Mouse (Mus musculus) embryonic stem cell, embryonic (primary cell): ENCODE data around the gene Prps1l1.

Experiments
- CTCF ChIA-PET, 4 experiments: fragments of 300-600 bp in 2 of 4; fragments of 350-600 bp in 2 of 4; sonication (Branson Sonifier 250); formaldehyde crosslinking; loops; one replicate each; lab custom pipeline; 2022; ENCODE audit warnings: inconsistent platforms in 2 of 4; lab: Charles Lee
- POLR2A ChIA-PET, 4 experiments: fragments of 300-600 bp in 2 of 4; fragments of 350-600 bp in 2 of 4; sonication (Branson Sonifier 250); formaldehyde crosslinking; loops; one replicate each; lab custom pipeline; 2022; ENCODE audit warnings: antibody characterized with exemption in 4 of 4, inconsistent platforms in 1 of 4; lab: Charles Lee

The Prps1l1 gene

GRCm38 (mm10) chr12:34984461-34984860 lies at the start of gene Prps1l1:
TSS of gene Prps1l1 (plus strand) at chr12:34984761.
- CTCF ChIA-PET, result no interaction called here
- POLR2A ChIA-PET, result interaction anchor here in 1 of 4 experiments (0.7 kb wide), 1 partner anchor 746 kb away, joined by 3 read pairs; no protein-coding TSS in a partner anchor

- ChIA-PET POLR2A (interaction anchor here in 1 of 4 experiments (0.6 kb wide), 1 partner anchor 217 kb away, joined by 3 read pairs; no protein-coding TSS in a partner anchor), CTCF (no interaction called here)
These were observed 46.6 kb upstream of the Prps1l1 start for GRCm38 (mm10) chr12:34937918-34938317.

GRCm38 (mm10) chr12:34949066-34949706 lies 35.4 kb upstream of the Prps1l1 start:
- ChIA-PET POLR2A (no interaction called here), CTCF (no interaction called here)

- CTCF ChIA-PET, result no interaction called here
- POLR2A ChIA-PET, result no interaction called here
These were observed 8.6 kb upstream of the Prps1l1 start for GRCm38 (mm10) chr12:34975991-34976390.

- CTCF ChIA-PET, result no interaction called here
- POLR2A ChIA-PET, result no interaction called here
These were observed 1.3 kb downstream of the Prps1l1 start for GRCm38 (mm10) chr12:34985865-34986264.

GRCm38 (mm10) chr12:34989537-34990200 lies 5.1 kb downstream of the Prps1l1 start:
- POLR2A ChIA-PET, result no interaction called here
- CTCF ChIA-PET, result no interaction called here

DNA sequence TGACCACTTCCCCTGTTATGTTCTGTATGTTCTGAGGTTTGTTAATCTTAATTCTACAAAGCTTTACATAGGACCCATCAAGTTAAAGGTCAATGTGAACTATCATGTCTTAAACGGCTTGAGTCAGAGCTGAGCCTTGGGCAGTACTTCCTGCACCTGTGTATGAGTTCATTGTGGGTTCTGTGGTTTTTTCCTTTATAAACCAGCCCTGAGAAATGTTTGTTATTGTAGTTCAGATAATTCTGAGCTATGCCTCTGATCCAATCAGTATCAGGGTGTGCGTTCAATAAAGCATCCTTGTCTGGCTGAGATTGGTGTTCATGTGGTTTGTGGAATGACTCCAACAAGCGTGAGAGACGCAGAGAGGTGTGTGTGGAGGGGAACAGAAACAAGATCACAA lies 5.8 kb downstream of the Prps1l1 start:
- ChIA-PET CTCF (no interaction called here), POLR2A (no interaction called here)

DNA sequence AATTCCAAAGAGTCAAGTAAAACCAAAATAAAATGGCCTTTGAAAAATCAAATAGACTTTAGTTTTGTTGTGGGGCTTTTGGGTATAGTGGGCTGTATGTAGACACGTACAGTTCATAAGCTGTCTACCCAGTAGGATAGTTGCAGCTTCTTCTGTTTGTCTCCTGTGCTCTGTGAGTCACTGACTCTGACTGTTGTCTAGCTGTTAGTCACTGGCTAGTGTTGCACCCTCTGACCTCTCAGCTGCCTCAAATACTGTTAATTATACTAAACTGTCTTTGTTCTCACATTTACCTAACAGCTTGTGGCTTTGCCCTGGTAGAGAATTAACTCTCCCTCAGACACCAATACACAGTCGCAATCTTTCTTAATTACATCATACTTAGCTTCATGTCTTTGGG lies 7.3 kb downstream of the Prps1l1 start:
- CTCF ChIA-PET, result no interaction called here
- POLR2A ChIA-PET, result interaction anchor here in 1 of 4 experiments (0.7 kb wide), 1 partner anchor 851 kb away, joined by 3 read pairs; no protein-coding TSS in a partner anchor

DNA sequence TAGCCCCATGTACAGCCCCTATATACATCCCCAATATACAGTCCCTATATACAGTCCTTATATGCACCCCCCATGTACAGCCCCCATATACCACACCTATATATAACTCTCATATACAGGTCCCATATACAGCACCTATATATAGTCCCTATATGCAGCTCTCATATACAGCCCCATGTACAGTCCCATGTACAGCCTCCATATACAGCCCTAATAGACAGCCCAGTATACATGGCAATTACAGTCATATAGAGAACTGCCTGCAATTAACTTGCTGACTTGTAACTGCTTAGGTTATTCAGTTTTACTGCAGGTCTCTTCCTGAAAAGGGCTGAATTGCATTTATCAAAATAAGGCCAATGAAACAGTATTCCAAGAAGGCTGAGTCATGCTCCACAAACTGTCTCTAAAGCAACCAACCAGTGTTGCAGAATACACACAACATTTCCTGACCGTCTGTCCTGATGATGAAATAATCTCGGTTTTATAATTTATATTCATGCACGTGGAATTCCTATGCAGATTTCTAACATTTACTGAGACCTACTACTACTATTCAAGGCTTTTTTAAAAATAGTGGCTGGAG lies 13.1 kb downstream of the Prps1l1 start:
- ChIA-PET CTCF (no interaction called here), POLR2A (no interaction called here)

GRCm38 (mm10) chr12:34998778-34999467 lies 14.4 kb downstream of the Prps1l1 start:
- POLR2A ChIA-PET, result no interaction called here
- CTCF ChIA-PET, result no interaction called here

- POLR2A ChIA-PET, result no interaction called here
- CTCF ChIA-PET, result no interaction called here
These were observed 15.8 kb downstream of the Prps1l1 start for GRCm38 (mm10) chr12:35000323-35000722.

DNA sequence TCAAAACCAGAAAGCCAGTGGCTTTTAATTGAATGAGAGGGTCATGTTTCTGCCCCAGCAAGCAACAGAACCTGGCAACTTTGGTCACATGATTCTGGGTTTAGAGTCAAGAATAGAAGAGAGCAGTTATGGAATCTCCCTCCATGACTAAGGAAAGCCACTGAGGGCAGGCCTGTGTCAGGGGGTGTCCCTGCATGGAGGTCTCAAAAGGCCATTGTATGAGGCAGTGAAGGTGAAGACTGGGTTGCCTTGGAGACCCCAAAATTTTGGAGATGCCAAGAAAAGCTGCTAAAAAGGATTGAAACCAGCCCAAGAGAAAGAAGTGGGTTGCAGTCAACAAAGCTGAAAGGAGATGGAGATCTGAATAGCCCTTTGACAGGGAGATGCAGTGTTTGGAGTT lies 21.2 kb downstream of the Prps1l1 start:
- CTCF ChIA-PET, result interaction anchor here in 2 of 4 experiments (0.6 to 0.7 kb wide), 2 partner anchors 509 to 1267 kb away, joined by 3 to 5 read pairs; no protein-coding TSS in a partner anchor
- POLR2A ChIA-PET, result interaction anchor here in 1 of 4 experiments (0.7 kb wide), 1 partner anchor 8 kb away, joined by 3 read pairs; no protein-coding TSS in a partner anchor

GRCm38 (mm10) chr12:35007851-35008250 lies 23.3 kb downstream of the Prps1l1 start:
- CTCF ChIA-PET, result no interaction called here
- POLR2A ChIA-PET, result no interaction called here

DNA sequence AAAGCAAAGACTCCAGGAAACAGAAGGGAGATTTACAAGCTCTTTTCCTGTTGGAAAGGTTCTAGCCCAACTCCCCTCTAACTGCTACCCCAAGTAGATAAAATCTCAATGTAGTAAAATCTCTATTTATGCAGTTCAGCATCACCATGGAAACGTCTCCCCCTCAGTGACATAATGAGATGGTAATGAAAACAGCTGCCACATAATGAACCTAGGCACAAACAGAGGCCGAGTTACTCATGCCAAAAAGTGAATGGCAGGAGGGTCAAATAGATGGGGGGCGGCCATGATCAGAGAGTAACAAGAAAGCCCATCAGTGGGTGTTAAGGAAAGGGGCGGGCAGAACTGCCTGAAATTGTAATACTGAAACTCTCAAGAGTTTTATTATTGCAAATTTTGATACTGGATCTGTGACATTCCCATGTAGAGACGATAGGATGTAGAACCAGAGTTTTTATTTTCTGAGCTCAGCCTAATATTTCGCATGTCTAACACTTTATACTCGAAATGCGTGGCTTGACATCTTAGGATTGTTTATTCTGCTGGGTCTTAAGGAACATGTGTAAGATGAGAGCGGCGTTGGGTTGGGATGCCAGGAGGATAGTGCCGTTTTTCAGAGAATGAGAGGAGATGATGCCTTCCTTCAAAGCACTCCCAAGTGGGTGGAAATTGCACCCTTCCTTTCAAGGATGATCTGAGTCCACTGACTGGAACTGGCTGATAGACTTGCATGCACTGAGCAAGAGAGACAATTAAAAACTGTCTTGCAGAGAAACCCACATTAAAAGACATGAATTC lies 24.0 kb downstream of the Prps1l1 start:
- ChIA-PET POLR2A (no interaction called here), CTCF (no interaction called here)

GRCm38 (mm10) chr12:35011462-35011861 lies 26.9 kb downstream of the Prps1l1 start:
- ChIA-PET POLR2A (interaction anchor here in 1 of 4 experiments (0.6 kb wide), 1 partner anchor 103 kb away, joined by 3 read pairs; no protein-coding TSS in a partner anchor), CTCF (no interaction called here)

DNA sequence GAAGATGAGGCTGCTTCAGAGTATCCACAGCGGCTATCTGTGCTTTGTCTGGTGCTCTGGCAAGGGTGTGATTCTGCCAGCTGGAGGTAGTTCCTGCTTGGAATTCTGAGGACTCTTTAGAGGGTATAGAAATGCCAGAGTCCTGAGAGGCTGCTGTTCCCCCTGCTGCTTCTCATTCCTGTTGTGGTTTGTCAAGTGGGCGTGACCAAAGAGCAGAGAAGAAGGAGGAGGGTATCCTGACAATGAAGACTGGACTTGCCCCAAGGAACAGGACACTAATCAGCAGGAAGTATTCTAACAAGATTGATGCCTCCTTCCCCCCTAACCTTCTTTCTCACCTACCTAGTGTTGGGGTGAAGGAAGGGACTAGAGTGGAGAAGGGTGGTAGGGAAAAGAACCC lies 29.4 kb downstream of the Prps1l1 start:
- ChIA-PET POLR2A (no interaction called here), CTCF (no interaction called here)

DNA sequence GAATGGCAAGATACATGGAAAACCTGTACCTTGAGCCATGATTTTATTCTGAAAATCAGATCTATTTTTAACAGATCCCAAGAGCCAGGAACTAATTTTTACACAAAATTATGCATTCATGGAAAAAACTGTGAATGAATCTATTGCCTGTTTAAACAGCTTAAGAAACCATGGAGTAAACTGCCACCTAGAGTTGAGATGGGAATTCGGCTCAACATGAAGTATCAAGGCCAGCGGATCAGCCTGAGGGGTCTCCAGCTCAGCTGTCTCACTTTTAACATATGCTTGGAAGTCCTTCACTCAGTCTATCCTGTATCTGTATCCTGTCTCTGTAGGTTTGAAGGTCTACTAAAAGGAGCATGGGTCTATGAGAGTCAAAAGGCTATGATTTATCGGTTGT lies 31.5 kb downstream of the Prps1l1 start:
- ChIA-PET POLR2A (no interaction called here), CTCF (no interaction called here)

- POLR2A ChIA-PET, result no interaction called here
- CTCF ChIA-PET, result no interaction called here
These were observed 32.1 kb downstream of the Prps1l1 start for GRCm38 (mm10) chr12:35016481-35017250.
